ENCODE assay signal across 27 mouse cellular contexts in genomic region chr1:95508718-95509117, GRCm38 (mm10).
"Had no signal": no experiment of that assay in that cellular context is flagged by ENCODE, and none has a peak within 500 bp of the region (broad histone marks: within the 10 kb centered on the region; RNA-seq: fewer than 3 reads in every experiment).

No protein-coding gene starts in this region.

- H3K4me3 ChIP-seq: gastrocnemius, adult 2 months; heart, embryonic 10.5 days; heart, embryonic 12.5 days; hindbrain, embryonic 10.5 days; hindbrain, embryonic 13.5 days; hindbrain, embryonic 15.5 days; intestine, embryonic 15.5 days; layer of hippocampus, adult 2 months; left cerebral cortex, adult 2 months; limb, embryonic 10.5 days; limb, embryonic 12.5 days; liver, embryonic 13.5 days; liver, embryonic 15.5 days had no signal

- DNase-seq: gastrocnemius, adult 2 months; gastrocnemius, postnatal 10 days; gastrocnemius, postnatal 25 days; heart, adult 18-20 months; heart, postnatal 10 days; heart, postnatal 4 days; kidney, adult 18-20 months; kidney, adult 8-10 months; kidney, postnatal 10 days; kidney, postnatal 25 days; kidney, postnatal 4 days; liver; liver, embryonic 13.5 days had no signal

- H3K4me2 ChIP-seq: heart, embryonic 12.5 days; hindbrain, embryonic 13.5 days; hindbrain, embryonic 15.5 days; intestine, embryonic 15.5 days; limb, embryonic 12.5 days; liver, embryonic 11.5 days; liver, embryonic 13.5 days; liver, embryonic 15.5 days had no signal

- H3K36me3 ChIP-seq: heart, embryonic 10.5 days; heart, embryonic 12.5 days; hindbrain, embryonic 10.5 days; hindbrain, embryonic 13.5 days; hindbrain, embryonic 15.5 days; intestine, embryonic 15.5 days; limb, embryonic 10.5 days; limb, embryonic 12.5 days; liver, embryonic 13.5 days; liver, embryonic 15.5 days had no signal

- H3K9ac ChIP-seq: heart, embryonic 12.5 days; hindbrain, embryonic 13.5 days; hindbrain, embryonic 15.5 days; intestine, embryonic 15.5 days; limb, embryonic 12.5 days; liver, embryonic 13.5 days; liver, embryonic 15.5 days had no signal

- ATAC-seq: inflammation-experienced regulatory T-cells, adult 6 months; intestine, embryonic 15.5 days; intestine, postnatal 0 days had no signal

- H3K27me3 ChIP-seq: heart, embryonic 12.5 days; hindbrain, embryonic 13.5 days; hindbrain, embryonic 15.5 days; intestine, embryonic 15.5 days; limb, embryonic 12.5 days; liver, embryonic 13.5 days; liver, embryonic 15.5 days had no signal

- H3K9me3 ChIP-seq: heart, embryonic 10.5 days; heart, embryonic 12.5 days; hindbrain, embryonic 10.5 days; hindbrain, embryonic 15.5 days; intestine, embryonic 15.5 days; limb, embryonic 10.5 days; limb, embryonic 12.5 days; liver, embryonic 13.5 days; liver, embryonic 15.5 days had no signal

- H3K27ac ChIP-seq: gastrocnemius, adult 2 months; heart, embryonic 10.5 days; hindbrain, embryonic 10.5 days; hindbrain, embryonic 13.5 days; hindbrain, embryonic 15.5 days; intestine, embryonic 15.5 days; layer of hippocampus, adult 2 months; left cerebral cortex, adult 2 months; limb, embryonic 10.5 days; limb, embryonic 12.5 days; liver, embryonic 13.5 days; liver, embryonic 15.5 days had no signal

- H3K4me1 ChIP-seq: heart, embryonic 10.5 days; heart, embryonic 12.5 days; hindbrain, embryonic 10.5 days; hindbrain, embryonic 13.5 days; hindbrain, embryonic 15.5 days; intestine, embryonic 15.5 days; limb, embryonic 10.5 days; limb, embryonic 12.5 days; liver, embryonic 13.5 days; liver, embryonic 15.5 days had no signal
